Mouse (Mus musculus): ENCODE results near the gene Fance.

GRCm38 (mm10) chr17:28349264-28349880 is 36.1 kb downstream of the Fance start:
- TF ChIP-seq CTCF (IDR thresholded peaks at IDR 0.05; ENCODE audit: low read depth, low read length) (no peak), POLR2A (IDR thresholded peaks at IDR 0.05; ENCODE audit: extremely low read depth, insufficient read depth, low read length) (no peak)

All from liver, adult 2 months (tissue).